Mouse (Mus musculus): ENCODE data around the gene Nbr1. TPM values are rescaled to one million over a fixed set of nuclear protein-coding genes. Genes with fewer than 3 reads are reported as not detected.
"Not testable (repeated sequence)": the region's sequence is repeated elsewhere in the genome, so short reads cannot be mapped to it uniquely, and the experiment has no call there.

Nbr1 gene
- total and polyA plus RNA-seq, 3 experiments = 38.6 to 52.3 TPM; not detected in 1

GRCm38 (mm10) chr11:101607134-101607533, 55.2 kb downstream of the Nbr1 start:
- not testable (repeated sequence) for H3K27me3 ChIP-seq (ENCODE audit: control insufficient read depth in 1 of 2, insufficient read depth in 2 of 2, low read length in 2 of 2); H3K27ac ChIP-seq (ENCODE audit: control insufficient read depth, low read depth, low read length); DNase-seq (ENCODE audit: low read depth, low spot score); H3K9me3 ChIP-seq (replicated peaks; ENCODE audit: insufficient read depth, low read length); H3K36me3 ChIP-seq (ENCODE audit: control insufficient read depth in 1 of 2, insufficient read depth in 2 of 2, low read length in 2 of 2); H3K4me1 ChIP-seq (ENCODE audit: control insufficient read depth in 1 of 2, insufficient read depth in 2 of 2, low read length in 2 of 2); H3K4me3 ChIP-seq (ENCODE audit: control insufficient read depth in 1 of 2, insufficient read depth in 1 of 2, low read depth in 2 of 2, low read length in 2 of 2); H3K9ac ChIP-seq (ENCODE audit: control insufficient read depth, low read depth, low read length, poor library complexity, severe bottlenecking); H3K79me2 ChIP-seq (ENCODE audit: control insufficient read depth, insufficient read depth, low read length, poor library complexity)

GRCm38 (mm10) chr11:101610445-101610844, 58.5 kb downstream of the Nbr1 start:
- H3K4me3 ChIP-seq (ENCODE audit: control insufficient read depth in 1 of 2, insufficient read depth in 1 of 2, low read depth in 2 of 2, low read length in 2 of 2) = peak overlapping the region; percentile 28 to 34
- H3K27ac ChIP-seq (ENCODE audit: control insufficient read depth, low read depth, low read length) = no peak overlapping the region
- TF ChIP-seq GATA1 (IDR thresholded peaks at IDR 0.05; ENCODE audit: low read depth, low read length) (no peak), MYB (IDR thresholded peaks at IDR 0.05; ENCODE audit: low read depth, low read length) (peak; percentile 82), MAX (IDR thresholded peaks at IDR 0.05; ENCODE audit: low read length) (peak; percentile 71), MXI1 (IDR thresholded peaks at IDR 0.05; ENCODE audit: low read depth, low read length) (peak; percentile 72; the same call in 1 of the 2 replicates), MYC (IDR thresholded peaks at IDR 0.05; ENCODE audit: low read depth, low read length) (0 out of 2 replicates have a peak, but pooled peaks have one; percentile 38), JUND (IDR thresholded peaks at IDR 0.05; ENCODE audit: low read depth, low read length) (no peak), USF1 (IDR thresholded peaks at IDR 0.05; ENCODE audit: low read depth, low read length) (peak; percentile 56; the same call in 1 of the 2 replicates), ZMIZ1 (IDR thresholded peaks at IDR 0.05; ENCODE audit: low read depth, low read length) (no peak), EP300 (IDR thresholded peaks at IDR 0.05; ENCODE audit: low read depth in 1 of 2, low read length in 2 of 2) (no peak; a peak in 1 of 4 replicates)
- H3K27me3 ChIP-seq (ENCODE audit: control insufficient read depth in 1 of 2, insufficient read depth in 2 of 2, low read length in 2 of 2) = peaks cover 0 to 2% of the 10 kb centered on the region in 2 experiments; a peak in 1 of 4 replicates
- DNase-seq (ENCODE audit: low read depth, low spot score) = peak; percentile 59
- H3K9ac ChIP-seq (ENCODE audit: control insufficient read depth, low read depth, low read length, poor library complexity, severe bottlenecking) = peak overlapping the region; percentile 19; the same call in 1 of the 2 replicates
- H3K9me3 ChIP-seq (replicated peaks; ENCODE audit: insufficient read depth, low read length) = no peaks in the 10 kb centered on the region
- H3K4me1 ChIP-seq (ENCODE audit: control insufficient read depth in 1 of 2, insufficient read depth in 2 of 2, low read length in 2 of 2) = peaks cover 5 to 8% of the 10 kb centered on the region in 2 experiments
- no peaks in the 10 kb centered on the region for H3K79me2 ChIP-seq (ENCODE audit: control insufficient read depth, insufficient read depth, low read length, poor library complexity)
- peaks cover 0 to 8% of the 10 kb centered on the region in 2 experiments; a peak in 2 of 4 replicates for H3K36me3 ChIP-seq (ENCODE audit: control insufficient read depth in 1 of 2, insufficient read depth in 2 of 2, low read length in 2 of 2)

- Histone ChIP-seq H3K36me3 (ENCODE audit: control insufficient read depth in 1 of 2, insufficient read depth in 2 of 2, low read length in 2 of 2) (peaks cover 0 to 10% of the 10 kb centered on the region in 2 experiments; a peak in 2 of 4 replicates), H3K4me1 (ENCODE audit: control insufficient read depth in 1 of 2, insufficient read depth in 2 of 2, low read length in 2 of 2) (peaks cover 5 to 14% of the 10 kb centered on the region in 2 experiments), H3K27ac (ENCODE audit: control insufficient read depth, low read depth, low read length) (no peak overlapping the region), H3K27me3 (ENCODE audit: control insufficient read depth in 1 of 2, insufficient read depth in 2 of 2, low read length in 2 of 2) (peaks cover 0 to 2% of the 10 kb centered on the region in 2 experiments; a peak in 1 of 4 replicates), H3K9ac (ENCODE audit: control insufficient read depth, low read depth, low read length, poor library complexity, severe bottlenecking) (no peak overlapping the region), H3K79me2 (ENCODE audit: control insufficient read depth, insufficient read depth, low read length, poor library complexity) (no peaks in the 10 kb centered on the region), H3K9me3 (replicated peaks; ENCODE audit: insufficient read depth, low read length) (no peaks in the 10 kb centered on the region), H3K4me3 (ENCODE audit: control insufficient read depth in 1 of 2, insufficient read depth in 1 of 2, low read depth in 2 of 2, low read length in 2 of 2) (no peak overlapping the region)
- TF ChIP-seq CHD2 (IDR thresholded peaks at IDR 0.05; ENCODE audit: low read length) = no peak
- TF ChIP-seq GATA1 (IDR thresholded peaks at IDR 0.05; ENCODE audit: low read depth, low read length) = no peak
- no peak for TF ChIP-seq RCOR1 (IDR thresholded peaks at IDR 0.05; ENCODE audit: low read depth, low read length)
- no peak for TF ChIP-seq MYC (IDR thresholded peaks at IDR 0.05; ENCODE audit: low read depth, low read length)
- TF ChIP-seq SMC3 (IDR thresholded peaks at IDR 0.05; ENCODE audit: low read depth, low read length) = no peak
- no peak for TF ChIP-seq SIN3A (IDR thresholded peaks at IDR 0.05; ENCODE audit: low read length)
- TF ChIP-seq MEF2A (IDR thresholded peaks at IDR 0.05; ENCODE audit: extremely low read depth, insufficient replicate concordance, low read depth, low read length, poor library complexity, severe bottlenecking) = no peak
- no peak for TF ChIP-seq BHLHE40 (IDR thresholded peaks at IDR 0.05; ENCODE audit: borderline replicate concordance, low read depth, low read length)
- no peak for TF ChIP-seq USF2 (IDR thresholded peaks at IDR 0.05; ENCODE audit: borderline replicate concordance in 1 of 2, insufficient read depth in 1 of 2, low read depth in 1 of 2, low read length in 2 of 2)
- TF ChIP-seq ETS1 (IDR thresholded peaks at IDR 0.05; ENCODE audit: low read depth, low read length) = no peak
- no peak for TF ChIP-seq MXI1 (IDR thresholded peaks at IDR 0.05; ENCODE audit: low read depth, low read length)
- no peak for TF ChIP-seq MAZ (IDR thresholded peaks at IDR 0.05; ENCODE audit: low read depth, low read length)
- TF ChIP-seq E2F4 (IDR thresholded peaks at IDR 0.05; ENCODE audit: borderline replicate concordance, low read depth, low read length) = no peak
- no peak for TF ChIP-seq TBP (IDR thresholded peaks at IDR 0.05; ENCODE audit: low read depth, low read length)
- no peak for TF ChIP-seq POLR2AphosphoS2 (IDR thresholded peaks at IDR 0.05; ENCODE audit: low read length)
- no peak for TF ChIP-seq ZMIZ1 (IDR thresholded peaks at IDR 0.05; ENCODE audit: low read depth, low read length)
- no peak for TF ChIP-seq NRF1 (IDR thresholded peaks at IDR 0.05; ENCODE audit: insufficient read depth, low read depth, low read length, poor library complexity, severe bottlenecking)
- TF ChIP-seq ZKSCAN1 (IDR thresholded peaks at IDR 0.05; ENCODE audit: low read depth, low read length) = no peak
- no peak for TF ChIP-seq MYB (IDR thresholded peaks at IDR 0.05; ENCODE audit: low read depth, low read length)
- TF ChIP-seq USF1 (IDR thresholded peaks at IDR 0.05; ENCODE audit: low read depth, low read length) = no peak
- no peak for DNase-seq (ENCODE audit: low read depth, low spot score)
These were observed 61.6 kb downstream of the Nbr1 start for GRCm38 (mm10) chr11:101613596-101613995.
